Mouse (Mus musculus): ENCODE measurements at regions not wholly inside any gene's neighbourhood (a gene's known extent, or its start where the extent isn't known, plus 50 kb on each side); places are given as distances from the start of the nearest gene placed in this dataset.
"Not testable (repeated sequence)": the region's sequence is repeated elsewhere in the genome, so short reads cannot be mapped to it uniquely, and the experiment has no call there.

GRCm38 (mm10) chr8:34651750-34652149, 540.2 kb upstream of the Gm10131 start:
- DNase-seq (ENCODE audit: low spot score in 2 of 2): no peak

DNA sequence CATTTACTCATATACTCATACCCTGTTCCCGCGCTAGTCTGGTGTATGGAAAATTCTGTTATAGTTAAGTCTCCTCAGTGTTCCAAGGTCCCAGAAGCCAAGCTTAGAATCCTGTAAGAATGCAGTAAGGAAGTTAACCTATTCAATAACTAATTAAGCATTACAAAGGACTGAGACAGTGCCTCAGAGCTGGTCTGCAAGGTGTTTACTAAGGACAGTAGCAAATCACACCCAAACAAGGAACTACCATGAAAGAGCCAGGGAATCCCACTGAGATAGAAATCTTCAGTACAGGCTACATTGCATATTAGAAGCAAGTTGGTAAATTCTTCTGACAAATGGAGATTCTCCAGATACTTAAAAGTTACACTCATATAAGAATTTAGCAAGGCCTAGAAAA, 516.7 kb upstream of the Gm10131 start:
- not testable (repeated sequence) for DNase-seq (ENCODE audit: low spot score in 2 of 2)

- DNase-seq (ENCODE audit: low spot score in 2 of 2): no peak
Observed at GRCm38 (mm10) chr8:34625670-34626069, 514.1 kb upstream of the Gm10131 start.

DNA sequence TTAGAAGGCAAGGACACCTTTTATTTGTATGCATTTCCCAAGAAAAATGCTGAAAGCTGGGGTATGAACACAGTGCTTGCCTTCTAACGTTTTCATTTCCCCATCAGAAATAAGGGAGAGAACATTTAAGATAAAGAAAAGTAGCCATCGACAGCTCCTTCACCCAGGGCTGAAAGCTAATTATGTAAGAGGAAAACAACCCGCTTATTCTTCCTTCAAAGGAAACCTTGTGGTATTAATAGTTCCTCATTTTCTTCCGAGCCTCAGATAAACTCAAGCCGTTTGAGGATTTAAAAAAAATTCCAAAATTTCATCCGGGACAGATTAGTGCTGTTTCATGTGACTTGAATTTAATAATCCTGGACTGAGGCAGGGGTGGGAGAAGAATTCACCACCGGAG, 512.2 kb upstream of the Gm10131 start:
- DNase-seq (ENCODE audit: low spot score in 2 of 2): no peak

DNA sequence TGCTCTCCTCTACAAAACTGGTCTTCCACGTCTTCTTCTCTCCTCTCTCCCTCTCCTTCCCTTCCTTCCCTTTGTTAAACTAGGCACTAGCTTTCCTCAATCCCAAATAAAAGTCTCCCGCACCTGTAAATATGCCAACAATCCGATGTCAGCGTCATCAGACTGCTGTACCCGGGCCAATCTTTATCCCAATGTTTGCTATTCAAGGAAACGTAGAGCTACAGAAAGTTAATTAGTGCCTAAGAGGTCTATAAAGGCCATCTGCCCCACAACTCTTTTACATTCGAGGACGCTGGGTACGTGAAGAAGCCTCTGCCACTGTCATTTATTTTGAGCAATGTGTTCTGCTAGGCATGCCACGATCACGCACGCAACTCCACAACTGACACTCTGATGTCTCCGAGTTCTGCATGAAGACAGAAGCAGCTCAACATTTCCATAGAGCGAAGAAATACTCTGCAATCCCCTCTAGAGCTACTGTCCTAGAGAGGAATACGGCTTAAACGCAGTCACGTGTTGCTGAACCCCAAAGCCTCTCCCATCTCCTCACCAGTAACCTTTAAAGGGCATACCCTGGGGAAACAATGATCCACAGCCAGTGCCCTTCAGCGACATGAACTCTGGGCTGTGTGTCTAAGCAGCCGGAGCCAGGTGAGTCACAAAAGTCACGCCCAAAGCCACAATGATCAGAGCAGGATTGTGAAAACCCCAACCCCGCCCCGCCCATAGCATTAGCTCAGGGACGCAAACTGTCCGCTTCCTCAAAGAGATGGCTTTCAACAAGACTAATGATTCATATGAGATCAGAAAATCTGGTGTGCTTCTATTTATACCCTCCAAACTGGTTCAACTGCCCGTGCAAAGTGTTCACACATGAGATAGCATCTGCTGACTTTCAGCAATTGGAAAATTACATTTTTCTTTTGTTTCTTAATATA, 510.9 kb upstream of the Gm10131 start:
- peak in 1 of 2 experiments; percentile 5 for DNase-seq (ENCODE audit: low spot score in 2 of 2)

DNA sequence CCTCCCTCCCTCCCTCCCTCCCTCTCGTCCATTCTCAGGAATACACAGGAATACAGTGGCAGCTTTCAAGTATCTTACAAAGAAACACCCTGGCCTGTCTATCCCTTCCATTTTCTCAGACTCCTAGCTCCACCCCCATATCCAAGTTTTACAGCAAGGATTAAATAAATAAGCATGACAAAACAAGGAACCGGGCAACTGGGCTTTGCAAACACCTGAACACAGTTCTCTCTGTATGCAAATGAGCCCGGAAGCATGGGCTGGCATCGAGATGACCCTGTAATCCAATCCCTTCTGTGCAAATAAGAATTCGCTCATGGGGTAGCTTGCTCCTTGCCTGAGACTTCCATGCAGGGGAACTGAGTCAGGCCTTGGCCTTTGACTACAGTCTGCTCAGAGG, 506.5 kb upstream of the Gm10131 start:
- DNase-seq (ENCODE audit: low spot score in 2 of 2): no peak

GRCm38 (mm10) chr8:34614987-34615386, 503.4 kb upstream of the Gm10131 start:
- DNase-seq (ENCODE audit: low spot score in 2 of 2): no peak

- DNase-seq (ENCODE audit: low spot score in 2 of 2): no peak
Observed at GRCm38 (mm10) chr8:34614031-34614526, 502.5 kb upstream of the Gm10131 start.

GRCm38 (mm10) chr8:34613138-34613537, 501.6 kb upstream of the Gm10131 start:
- no peak for DNase-seq (ENCODE audit: low spot score in 2 of 2)

GRCm38 (mm10) chr8:34612396-34612795, 500.9 kb upstream of the Gm10131 start:
- no peak for DNase-seq (ENCODE audit: low spot score in 2 of 2)

DNA sequence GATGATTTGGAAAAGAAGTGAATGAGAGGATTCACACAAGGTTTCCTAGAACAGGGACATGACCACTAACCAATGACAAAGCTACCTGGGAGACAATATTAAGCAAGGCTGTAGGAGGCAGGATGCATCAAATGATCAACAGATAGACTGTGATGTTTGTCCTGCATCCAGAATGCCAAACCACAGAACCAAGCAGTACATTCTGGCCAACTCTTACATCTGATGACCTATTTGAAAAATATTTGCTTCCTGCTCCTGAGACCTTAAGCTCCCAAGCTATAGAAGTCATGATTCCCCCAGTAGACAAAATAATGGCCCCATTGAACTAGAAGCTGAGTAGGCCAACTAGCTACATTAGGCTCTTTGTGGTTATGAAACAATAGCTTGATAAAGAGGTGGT, 498.6 kb upstream of the Gm10131 start:
- no peak for DNase-seq (ENCODE audit: low spot score in 2 of 2)

DNA sequence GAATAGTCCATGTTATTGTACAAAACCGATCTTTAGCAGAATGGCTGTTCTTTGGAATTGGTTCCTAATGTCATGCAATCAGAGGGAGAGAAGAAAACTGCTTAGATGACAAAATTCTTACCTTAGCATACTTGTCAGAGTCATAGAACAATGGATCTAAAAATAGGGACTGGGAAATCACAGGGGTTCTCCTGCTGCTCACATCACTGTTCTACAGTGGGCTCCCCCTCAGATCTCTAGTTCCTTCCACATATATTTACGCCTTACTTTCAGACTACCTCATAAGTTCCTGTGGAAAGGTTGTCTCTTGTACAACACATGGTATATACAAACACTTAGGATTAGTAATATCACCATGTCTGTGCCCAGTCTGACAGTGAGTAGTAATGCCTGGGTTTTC, 495.9 kb upstream of the Gm10131 start:
- DNase-seq (ENCODE audit: low spot score in 2 of 2): no peak

DNA sequence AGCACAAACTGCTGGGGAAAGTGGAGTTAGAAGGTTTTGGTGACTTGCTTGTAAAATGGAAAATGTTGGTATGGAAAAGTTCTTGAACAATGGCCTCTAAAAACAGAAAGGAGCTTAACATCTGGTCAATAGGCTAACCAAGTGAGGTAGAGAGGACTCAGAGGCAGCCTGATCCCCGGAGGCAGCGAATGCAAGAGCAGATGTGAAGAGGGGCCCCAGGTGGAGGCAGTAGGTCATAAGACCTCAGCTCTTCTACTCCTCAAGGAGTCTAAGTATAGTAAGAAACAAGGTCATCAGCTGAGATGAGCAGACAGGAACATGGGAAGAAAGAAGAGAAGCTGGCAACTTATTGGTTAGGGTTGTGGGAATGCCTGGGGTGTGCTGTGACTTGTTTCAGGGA, 493.5 kb upstream of the Gm10131 start:
- DNase-seq (ENCODE audit: low spot score in 2 of 2): no peak

GRCm38 (mm10) chr8:34604581-34604980, 493.0 kb upstream of the Gm10131 start:
- DNase-seq (ENCODE audit: low spot score in 2 of 2): no peak

DNA sequence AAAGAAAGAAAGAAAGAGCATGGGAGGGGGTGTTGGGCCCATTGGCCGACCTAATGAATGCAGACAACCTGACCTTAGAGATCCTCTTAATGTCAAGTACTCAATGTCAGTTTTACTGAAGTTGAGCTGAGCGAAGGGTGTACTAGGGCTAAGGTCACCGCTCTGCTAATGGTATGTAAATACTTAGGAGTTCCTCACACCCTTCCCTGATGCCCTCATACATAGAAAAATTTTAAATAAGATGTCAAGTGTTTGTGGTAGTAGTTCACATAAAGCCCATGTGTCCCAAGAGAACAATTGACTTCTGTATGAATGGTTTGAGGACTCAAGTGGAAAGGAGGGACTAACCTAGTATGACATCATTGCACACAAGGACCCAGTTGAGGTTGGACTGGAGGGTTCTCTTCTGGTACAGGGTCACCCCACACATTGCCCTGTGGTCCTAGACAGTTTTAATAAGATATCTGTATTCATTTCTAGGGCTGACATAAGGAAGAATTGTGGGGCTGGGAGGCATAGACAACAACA, 490.0 kb upstream of the Gm10131 start:
- DNase-seq (ENCODE audit: low spot score in 2 of 2): no peak

GRCm38 (mm10) chr8:34600880-34601279, 489.3 kb upstream of the Gm10131 start:
- no peak for DNase-seq (ENCODE audit: low spot score in 2 of 2)

DNA sequence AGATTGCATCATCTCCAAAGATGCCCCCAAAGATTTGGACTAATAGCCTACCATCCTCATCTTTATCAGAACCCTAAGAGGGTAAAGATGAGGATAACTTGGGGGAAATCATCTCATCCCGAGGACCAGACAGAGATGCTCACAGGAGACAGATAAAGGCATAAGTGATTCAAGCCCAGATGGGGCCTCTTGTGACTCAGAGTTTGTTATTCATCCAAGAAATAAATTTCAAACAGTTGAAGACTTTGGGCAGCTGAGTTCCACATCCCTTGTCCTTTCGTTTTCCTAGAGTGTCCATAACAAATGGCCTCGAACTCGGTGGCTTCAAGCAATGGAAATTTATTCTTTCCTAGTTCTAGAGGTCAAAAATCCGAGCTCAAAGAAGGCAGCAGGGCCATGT, 485.1 kb upstream of the Gm10131 start:
- no peak for DNase-seq (ENCODE audit: low spot score in 2 of 2)

GRCm38 (mm10) chr8:34590976-34591749, 479.6 kb upstream of the Gm10131 start:
- no peak for DNase-seq (ENCODE audit: low spot score in 2 of 2)

- no peak for DNase-seq (ENCODE audit: low spot score in 2 of 2)
Observed at GRCm38 (mm10) chr8:34578043-34578442, 466.5 kb upstream of the Gm10131 start.

GRCm38 (mm10) chr8:34574009-34574408, 462.5 kb upstream of the Gm10131 start:
- no peak for DNase-seq (ENCODE audit: low spot score in 2 of 2)

GRCm38 (mm10) chr8:34573007-34573881, 461.7 kb upstream of the Gm10131 start:
- no peak for DNase-seq (ENCODE audit: low spot score in 2 of 2)

Data from adrenal gland, postnatal 4 days (tissue).